Mouse (Mus musculus) spleen, adult 10 weeks (tissue): ENCODE data around the gene Tfg. TPM values are rescaled to one million over a fixed set of nuclear protein-coding genes. Genes with fewer than 3 reads are reported as not detected.

ENCODE experiments used
- polyA plus RNA-seq: library from polyadenylated mRNA; stranded (reverse); fragments of 350-450 nt; fragmentation: Illumina TruSeq; extraction: RNeasy Lipid Tissue Mini Kit (QIAGEN cat#74804); gene quantifications from one replicate; pipeline ENCODE4 v1.2.3, GENCODE M21; 2015; ENCODE audit warnings: low replicate concordance; ENCODE audit not compliant: insufficient read depth

Tfg gene
- 55.2 TPM for polyA plus RNA-seq

DNA sequence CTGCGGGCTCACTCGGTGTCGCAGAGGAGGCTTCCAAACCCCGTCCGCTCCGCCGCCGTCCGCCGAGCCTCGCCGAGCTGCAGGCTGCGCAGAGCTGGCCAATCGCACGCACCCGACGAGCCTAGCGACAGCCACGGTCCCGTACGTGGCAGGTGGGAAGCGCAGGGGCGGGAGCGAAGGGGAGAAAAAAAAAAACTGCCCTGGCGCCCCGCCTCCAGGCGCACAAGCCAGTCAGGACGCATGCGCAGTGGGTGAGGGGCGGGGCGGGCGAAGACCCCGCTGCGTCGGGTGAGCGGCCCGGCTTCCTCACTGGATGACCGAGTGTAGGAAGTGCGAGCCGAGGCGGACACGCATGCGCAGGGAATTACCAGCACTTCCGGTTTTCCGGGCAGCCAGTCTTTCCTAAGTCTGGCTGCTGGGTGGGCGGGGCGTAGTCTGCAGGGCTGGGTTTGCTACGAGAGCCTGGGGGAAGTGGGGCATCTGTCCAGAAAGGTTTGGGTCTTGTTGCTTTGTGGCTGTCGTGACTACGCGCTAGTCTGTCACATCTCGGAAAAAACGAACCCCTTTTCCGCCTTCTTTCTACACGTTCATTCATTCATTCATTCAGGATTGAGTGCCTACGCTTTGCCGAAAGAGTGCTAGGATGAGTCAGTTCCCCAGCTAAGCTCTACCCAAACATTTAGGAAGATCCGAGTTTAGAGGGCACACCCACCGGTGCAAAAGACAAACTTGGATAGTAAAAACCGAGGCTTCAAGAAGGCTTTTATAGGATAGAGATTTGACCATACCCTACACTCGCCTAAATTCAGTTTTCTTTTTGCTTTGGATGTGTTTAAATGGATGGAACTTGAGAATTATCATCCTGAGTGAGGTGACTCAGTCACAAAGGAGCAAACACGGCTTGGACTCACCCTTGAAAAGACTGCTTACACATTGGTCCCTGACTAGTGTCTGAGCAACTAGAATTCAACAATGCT lies at the start of gene Tfg:
Tfg (minus strand) TSS at position 227 of the 977 bp plus-strand sequence.

Other genes starting within 250 kb of the Tfg start
- gene Abi3bp, start 239.6 kb downstream of the Tfg start, polyA plus RNA-seq: 22.8 TPM
- 0.11 TPM for gene Adgrg7, start 78.4 kb upstream of the Tfg start, polyA plus RNA-seq
- gene Tmem45a, start 168.7 kb upstream of the Tfg start, polyA plus RNA-seq: 0.84 TPM
- gene Lnp1, start 210.6 kb upstream of the Tfg start, polyA plus RNA-seq: not detected